Mouse (Mus musculus): ENCODE measurements around the gene Pde2a.

- TF ChIP-seq CTCF (IDR thresholded peaks at IDR 0.05; ENCODE audit: extremely low read depth, insufficient read length, insufficient replicate concordance, low read depth, low read length) (no peak), POLR2A (IDR thresholded peaks at IDR 0.05; ENCODE audit: low read depth, low read length) (no peak)
Measured at GRCm38 (mm10) chr7:101461571-101461970, 40.1 kb downstream of the Pde2a start.

Data from small intestine, adult 2 months (tissue).